Mouse (Mus musculus) myocyte (in vitro differentiated cells): Measurements from ENCODE around the gene Fat3.

Source experiments
- MAX ChIP-seq: IDR thresholded peaks from one replicate; pipeline ENCODE4 v1.6.1; 2011; ENCODE audit warnings: low read depth, mild to moderate bottlenecking, control low read depth
- POLR2AphosphoS2 ChIP-seq: IDR thresholded peaks from one replicate; pipeline ENCODE4 v1.6.1; 2011; ENCODE audit warnings: low read depth, control low read depth; ENCODE audit not compliant: insufficient read length

GRCm38 (mm10) chr9:16246741-16247140 is 254.3 kb downstream of the Fat3 start:
- no peak for TF ChIP-seq MAX
- TF ChIP-seq POLR2AphosphoS2 = no peak
